Comparison of ENCODE assay signal across 23 mouse cellular contexts in the genomic region with DNA sequence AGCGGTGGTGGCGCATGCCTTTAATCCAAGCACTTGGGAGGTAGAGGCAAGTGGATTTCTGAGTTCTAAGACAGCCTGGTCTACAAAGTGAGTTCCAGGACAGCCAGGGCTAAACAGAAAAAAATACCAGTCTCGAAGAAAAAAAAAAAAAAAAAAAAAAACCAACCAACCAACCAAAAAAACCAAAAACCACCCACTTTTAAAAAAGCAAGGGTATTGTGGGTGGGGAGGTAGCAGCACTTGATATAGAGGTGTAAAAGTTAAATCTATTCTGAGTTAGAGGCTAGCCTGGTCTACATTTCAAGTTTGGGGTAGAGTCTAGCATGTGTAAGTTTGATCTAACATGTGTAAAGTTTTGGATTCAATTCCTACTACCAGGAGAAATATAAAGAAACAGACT. TPM values are rescaled to one million over a fixed set of nuclear protein-coding genes. Genes with fewer than 3 reads are reported as not detected.
A peak's percentile ranks its signal among the peaks of the same experiment; 100 is the strongest.
DNase-seq lines count a peak whose midpoint lies in the region; ATAC-seq and TF ChIP-seq lines count a peak whose summit lies in the region.
"Had no signal": no experiment of that assay in that cellular context is flagged by ENCODE, and none has a peak within 500 bp of the region (broad histone marks: within the 10 kb centered on the region; RNA-seq: fewer than 3 reads in every experiment).

No protein-coding gene starts in this region.

- TF ChIP-seq POLR2A in CH12.LX (IDR thresholded peaks at IDR 0.05; ENCODE audit: low read depth, low read length) = no peak
- no peak for TF ChIP-seq POLR2A in MEL (IDR thresholded peaks at IDR 0.05; ENCODE audit: control insufficient read depth in 1 of 2, insufficient read depth in 1 of 2, low read depth in 1 of 2, low read length in 2 of 2, poor library complexity in 1 of 2)

- H3K4me3 ChIP-seq in CH12.LX (replicated peaks in 1 of 3; ENCODE audit: low read depth in 2 of 3, low read length in 2 of 3, poor library complexity in 1 of 3) = no peak overlapping the region
- no peak overlapping the region for H3K4me3 ChIP-seq in ES-E14 (ENCODE audit: insufficient read depth in 1 of 2, low read depth in 1 of 2, low read length in 2 of 2, poor library complexity in 1 of 2, severe bottlenecking in 1 of 2)
- H3K4me3 ChIP-seq in MEL (ENCODE audit: control insufficient read depth in 1 of 2, insufficient read depth in 1 of 2, low read depth in 2 of 2, low read length in 2 of 2) = no peak overlapping the region
- H3K4me3 ChIP-seq in neural tube, embryonic 15.5 days (replicated peaks) = no peak overlapping the region

- H3K4me2 ChIP-seq in CH12.LX (ENCODE audit: insufficient read depth, low read depth, poor library complexity, severe bottlenecking) = no peak overlapping the region
- no peak overlapping the region for H3K4me2 ChIP-seq in neural tube, embryonic 15.5 days

- H3K36me3 ChIP-seq in CH12.LX (replicated peaks in 1 of 2; ENCODE audit: control insufficient read depth in 1 of 2, insufficient read depth in 1 of 2, low read length in 1 of 2) (peaks cover 52 to 67% of the 10 kb centered on the region in 2 experiments), ES-E14 (ENCODE audit: control insufficient read depth, insufficient read depth, low read length, poor library complexity, severe bottlenecking) (peaks cover 41% of the 10 kb centered on the region), MEL (ENCODE audit: control insufficient read depth in 1 of 2, insufficient read depth in 2 of 2, low read length in 2 of 2) (peaks cover 39 to 53% of the 10 kb centered on the region in 2 experiments)
- peaks cover 60% of the 10 kb centered on the region for H3K36me3 ChIP-seq in neural tube, embryonic 15.5 days

- in situ Hi-C loops in CH12.LX (cut with MboI; ENCODE audit: low pct_ligation_motif_present, low pct_unique_long_range_greater_than_20kb, low sequenced_read_pairs) = no loop called here
- in situ Hi-C loops in ES-E14 (cut with MboI; ENCODE audit: low sequenced_read_pairs in 2 of 2, unreplicated experiment in 2 of 2) = no loop called here

- H3K79me2 ChIP-seq in CH12.LX (replicated peaks; ENCODE audit: control insufficient read depth, extremely low read depth, insufficient read depth, poor library complexity, severe bottlenecking) = peaks cover 67% of the 10 kb centered on the region
- H3K79me2 ChIP-seq in MEL (ENCODE audit: control insufficient read depth, insufficient read depth, low read length, poor library complexity) = peaks cover 47% of the 10 kb centered on the region

- WGBS in neural tube, embryonic 15.5 days = 89% methylated on average over 3 of the region's 3 CpGs

- dilution Hi-C loops in CH12.LX (cut with MboI; ENCODE audit: extremely low pct_ligation_motif_present, extremely low pct_unique_long_range_greater_than_20kb, low sequenced_read_pairs) = no loop called here

- TF ChIP-seq CTCF in CH12.LX (conservative IDR thresholded peaks at IDR 0.05 in 1 of 2, IDR thresholded peaks at IDR 0.05 in 1 of 2; ENCODE audit: low read depth in 2 of 2, low read length in 2 of 2) = no peak
- no peak for TF ChIP-seq CTCF in MEL (IDR thresholded peaks at IDR 0.05 in 2 of 3, conservative IDR thresholded peaks at IDR 0.05 in 1 of 3; ENCODE audit: control insufficient read depth in 1 of 3, insufficient read depth in 1 of 3, low read depth in 2 of 3, low read length in 3 of 3, poor library complexity in 1 of 3, severe bottlenecking in 1 of 3)

- no peak overlapping the region for H3K27ac ChIP-seq in CH12.LX (ENCODE audit: insufficient read depth, low read depth)
- no peak overlapping the region for H3K27ac ChIP-seq in ES-E14 (ENCODE audit: insufficient read depth, low read depth, low read length, poor library complexity, severe bottlenecking)
- no peak overlapping the region for H3K27ac ChIP-seq in MEL (ENCODE audit: control insufficient read depth, low read depth, low read length)
- no peak overlapping the region for H3K27ac ChIP-seq in neural tube, embryonic 15.5 days (replicated peaks)

- H3K4me1 ChIP-seq in CH12.LX (ENCODE audit: control insufficient read depth in 1 of 2, insufficient read depth in 2 of 2) (peaks cover 3 to 62% of the 10 kb centered on the region in 2 experiments), ES-E14 (ENCODE audit: control insufficient read depth in 2 of 2, insufficient read depth in 2 of 2, low read length in 2 of 2, poor library complexity in 1 of 2) (peaks cover 2 to 4% of the 10 kb centered on the region in 2 experiments), MEL (ENCODE audit: control insufficient read depth in 1 of 2, insufficient read depth in 2 of 2, low read length in 2 of 2) (peaks cover 2 to 18% of the 10 kb centered on the region in 2 experiments; a peak in 3 of 4 replicates)
- peaks cover 28% of the 10 kb centered on the region for H3K4me1 ChIP-seq in neural tube, embryonic 15.5 days

- TF ChIP-seq EP300 in CH12.LX (IDR thresholded peaks at IDR 0.05; ENCODE audit: low read length) (no peak), MEL (IDR thresholded peaks at IDR 0.05; ENCODE audit: low read depth in 1 of 2, low read length in 2 of 2) (no peak)

- H3K9ac ChIP-seq in CH12.LX (ENCODE audit: insufficient read depth, low read depth) (no peak overlapping the region), ES-E14 (ENCODE audit: insufficient read depth, low read depth, low read length, poor library complexity, severe bottlenecking) (no peak overlapping the region), MEL (ENCODE audit: control insufficient read depth, low read depth, low read length, poor library complexity, severe bottlenecking) (no peak overlapping the region)
- H3K9ac ChIP-seq in neural tube, embryonic 15.5 days (replicated peaks) = no peak overlapping the region

- no peak for TF ChIP-seq RAD21 in CH12.LX (IDR thresholded peaks at IDR 0.05; ENCODE audit: low read depth, low read length)
- no peak for TF ChIP-seq RAD21 in MEL (IDR thresholded peaks at IDR 0.05; ENCODE audit: low read depth, low read length)

- H3K27me3 ChIP-seq in CH12.LX (replicated peaks) (no peaks in the 10 kb centered on the region), MEL (ENCODE audit: control insufficient read depth in 1 of 2, insufficient read depth in 2 of 2, low read length in 2 of 2) (no peaks in the 10 kb centered on the region)
- no peaks in the 10 kb centered on the region for H3K27me3 ChIP-seq in neural tube, embryonic 15.5 days (replicated peaks)
- H3K27me3 ChIP-seq: Patski had no signal

- DNase-seq in CH12.LX (ENCODE audit: extremely low read depth) (no peak), ES-E14 (ENCODE audit: low read depth, low spot score) (no peak), MEL (ENCODE audit: low read depth, low spot score) (no peak)
- no peak for DNase-seq in adrenal gland, postnatal 25 days
- DNase-seq in layer of hippocampus, postnatal 10 days (ENCODE audit: low spot score in 2 of 2) = no peak
- DNase-seq: adrenal gland, adult 2 months; adrenal gland, adult 8-10 months; adrenal gland, postnatal 10 days; adrenal gland, postnatal 14 days; adrenal gland, postnatal 36 days; B cell, adult 2 months; cerebellum, adult 11 months; cerebellum, adult 11-12 months; cerebellum, adult 18-20 months; cerebellum, adult 2 months; cerebellum, adult 8-10 months; cerebellum, adult 9-10 months; cerebellum, adult 9-11 months had no signal

- H3K9me3 ChIP-seq in CH12.LX (replicated peaks; ENCODE audit: low read length) (no peaks in the 10 kb centered on the region), ES-E14 (ENCODE audit: control insufficient read depth, insufficient read depth, low read depth, low read length) (no peaks in the 10 kb centered on the region), MEL (replicated peaks; ENCODE audit: insufficient read depth, low read length) (no peaks in the 10 kb centered on the region)
- H3K9me3 ChIP-seq in neural tube, embryonic 15.5 days (replicated peaks) = no peaks in the 10 kb centered on the region
- H3K9me3 ChIP-seq: G1E had no signal

- ATAC-seq in neural tube, embryonic 15.5 days (ENCODE audit: low FRiP score) = no peak
- ATAC-seq: activated CD4-positive, CD25-positive, alpha-beta regulatory T cell, adult 4 months; CD4-positive, CD25-positive, alpha-beta regulatory T cell, adult 4 months; Patski had no signal

TF ChIP-seq in ES-E14, 5 proteins besides CTCF, POLR2A, EP300 and RAD21 (continues in another document):
- TF ChIP-seq CHD2 (IDR thresholded peaks at IDR 0.05; ENCODE audit: low read depth, low read length) = no peak

TF ChIP-seq in MEL, 35 proteins besides CTCF, POLR2A, EP300 and RAD21 (continues in another document):
- TF ChIP-seq ZNF384 (IDR thresholded peaks at IDR 0.05; ENCODE audit: low read depth, low read length) = peak; percentile 69

RNA-seq across cellular contexts. Expression of gene Rsl1d1, which starts 2.9 kb away (rescaled TPM):
- total RNA-seq in CH12.LX (2012; rRNA removed) (177 and 244 TPM in 2 replicates), CH12.LX (2014; rRNA removed) (697 and 769 TPM in 2 replicates), ES-E14 (2012; rRNA removed) (167 and 203 TPM in 2 replicates), MEL (2012; rRNA removed) (191 and 232 TPM in 2 replicates)
- polyA plus RNA-seq in CH12.LX (2012; ENCODE audit: insufficient read length, low read depth) (494 and 495 TPM in 2 replicates), MEL (2012; ENCODE audit: insufficient read depth in 1 of 2, insufficient read length in 2 of 2, low read depth in 1 of 2, low replicate concordance in 2 of 2, missing spikeins in 1 of 2) (1,000 to 10,000 TPM in 1 of 2 experiments, 100 to 1,000 TPM in 1; 228 to 1,181 TPM)
- total RNA-seq in adrenal gland, postnatal 25 days (2021) = 71.5 and 79.2 TPM in 2 replicates
- 119 and 140 TPM in 2 replicates for polyA plus RNA-seq in neural tube, embryonic 15.5 days (2015; fragmentation: Nextera tagmentation; extraction: Ambion mirVana)
- total RNA-seq in layer of hippocampus, postnatal 10 days (2021) = 10 to 100 TPM; 58.0 to 62.6 TPM

RNA-seq across cellular contexts. Expression of gene Zc3h7a, which starts 24.1 kb away (rescaled TPM):
- total RNA-seq in CH12.LX (2012; rRNA removed) = 78.6 and 85.3 TPM in 2 replicates
- total RNA-seq in CH12.LX (2014; rRNA removed) = 177 and 242 TPM in 2 replicates
- polyA plus RNA-seq in CH12.LX (2012; ENCODE audit: insufficient read length, low read depth) = 171 and 177 TPM in 2 replicates
- 57.3 and 59.2 TPM in 2 replicates for total RNA-seq in ES-E14 (2012; rRNA removed)
- 40.9 and 48.7 TPM in 2 replicates for total RNA-seq in MEL (2012; rRNA removed)
- polyA plus RNA-seq in MEL (2012; ENCODE audit: insufficient read depth in 1 of 2, insufficient read length in 2 of 2, low read depth in 1 of 2, low replicate concordance in 2 of 2, missing spikeins in 1 of 2) = 100 to 1,000 TPM in 1 of 2 experiments, 10 to 100 TPM in 1; 77.4 to 202 TPM
- 93.1 and 98.6 TPM in 2 replicates for total RNA-seq in adrenal gland, postnatal 25 days (2021)
- polyA plus RNA-seq in neural tube, embryonic 15.5 days (2015; fragmentation: Nextera tagmentation; extraction: Ambion mirVana) = 72.7 and 73.4 TPM in 2 replicates
- 10 to 100 TPM; 66.6 to 79.4 TPM for total RNA-seq in layer of hippocampus, postnatal 10 days (2021)

RNA-seq across cellular contexts. Expression of gene Gspt1, which starts 53.9 kb away (rescaled TPM):
- 111 and 132 TPM in 2 replicates for total RNA-seq in CH12.LX (2012; rRNA removed)
- 147 and 151 TPM in 2 replicates for total RNA-seq in CH12.LX (2014; rRNA removed)
- polyA plus RNA-seq in CH12.LX (2012; ENCODE audit: insufficient read length, low read depth) = 502 and 886 TPM in 2 replicates
- total RNA-seq in ES-E14 (2012; rRNA removed) = 76.1 and 89.8 TPM in 2 replicates
- 84.4 and 89.6 TPM in 2 replicates for total RNA-seq in MEL (2012; rRNA removed)
- polyA plus RNA-seq in MEL (2012; ENCODE audit: insufficient read depth in 1 of 2, insufficient read length in 2 of 2, low read depth in 1 of 2, low replicate concordance in 2 of 2, missing spikeins in 1 of 2) = 100 to 1,000 TPM; 376 to 547 TPM
- total RNA-seq in adrenal gland, postnatal 25 days (2021) = 131 and 177 TPM in 2 replicates
- polyA plus RNA-seq in neural tube, embryonic 15.5 days (2015; fragmentation: Nextera tagmentation; extraction: Ambion mirVana) = 48.4 and 52.1 TPM in 2 replicates
- 100 to 1,000 TPM; 101 to 107 TPM for total RNA-seq in layer of hippocampus, postnatal 10 days (2021)

Comparison
In these comparisons a context has a peak if more than half of its experiments do, and no peak if none do; other contexts are left out.
1. Of the 35 proteins assayed by ChIP-seq in both MEL and CH12.LX: peak only in MEL: none; only in CH12.LX: CHD1 and SIN3A; in both: ZNF384; in neither: 32.